Mouse (Mus musculus): ENCODE data around the gene Olfr1132.
"Not testable (repeated sequence)": the region's sequence is repeated elsewhere in the genome, so short reads cannot be mapped to it uniquely, and the experiment has no call there.

Gene Olfr1132

GRCm38 (mm10) chr2:87637435-87637834 is at the start of gene Olfr1132:
Gene Olfr1132, minus strand, starts transcription at chr2:87637535.
- no peak for DNase-seq

GRCm38 (mm10) chr2:87673564-87673963 is 36.2 kb upstream of the Olfr1132 start, which contains the start of gene Olfr1135:
Gene Olfr1135, minus strand, starts transcription at chr2:87673664.
- DNase-seq, result no peak

- no peak for DNase-seq
Measured at GRCm38 (mm10) chr2:87658360-87658759, 21.0 kb upstream of the Olfr1132 start, which contains the start of gene Olfr1134. Gene Olfr1134, minus strand, starts transcription at chr2:87658460.

- DNase-seq, result no peak
Measured at GRCm38 (mm10) chr2:87647274-87647673, 9.9 kb upstream of the Olfr1132 start, which contains the start of gene Olfr1133. Gene Olfr1133, minus strand, starts transcription at chr2:87647374.

GRCm38 (mm10) chr2:87642441-87642840 is 5.1 kb upstream of the Olfr1132 start:
- no peak for DNase-seq

GRCm38 (mm10) chr2:87626804-87627203 is 10.5 kb downstream of the Olfr1132 start, which contains the start of gene Olfr1131:
Gene Olfr1131, plus strand, starts transcription at chr2:87627104.
- no peak for DNase-seq

GRCm38 (mm10) chr2:87605912-87606311 is 31.4 kb downstream of the Olfr1132 start, which contains the start of gene Olfr1130:
Gene Olfr1130, plus strand, starts transcription at chr2:87606212.
- not testable (repeated sequence) for DNase-seq

Data from thymus, postnatal 4 days (tissue).